Mouse (Mus musculus) liver, embryonic 11.5 days (tissue): ENCODE measurements around the gene B3gnt9. TPM values are rescaled to one million over a fixed set of nuclear protein-coding genes. Genes with fewer than 3 reads are reported as not detected.

Experiments used
- ATAC-seq: fragments of 200-750 bp; cut with Nextera tagmentation; replicated peaks from 2 replicates; pipeline ENCODE4 v1.8.0; 2017; ENCODE audit warnings: moderate number of reproducible peaks, mild to moderate bottlenecking, moderate TSS enrichment, moderate library complexity; ENCODE audit not compliant: low FRiP score
- DNase-seq: peaks from one replicate; pipeline ENCODE4 v3.0.0-alpha.2; 2017; ENCODE audit warnings: low spot score
- H3K27ac ChIP-seq: fragments of 300-500 bp; sonication (generic); 2 replicates; pipeline ENCODE4 v1.5.1; 2014; ENCODE audit warnings: mild to moderate bottlenecking, low read depth, low read length, control low read depth
- H3K27me3 ChIP-seq: fragments of 300-500 bp; sonication (generic); replicated peaks from 2 replicates; pipeline ENCODE4 v1.6.1; 2014; ENCODE audit warnings: low read length, mixed read lengths; ENCODE audit not compliant: control insufficient read depth, insufficient read depth
- H3K36me3 ChIP-seq: fragments of 300-500 bp; sonication (generic); 2 replicates; pipeline ENCODE4 v1.6.1; 2014; ENCODE audit warnings: mild to moderate bottlenecking, low read length, moderate library complexity, mixed read lengths; ENCODE audit not compliant: control insufficient read depth, insufficient read depth
- H3K4me1 ChIP-seq: fragments of 300-500 bp; sonication (generic); replicated peaks from 2 replicates; pipeline ENCODE4 v1.6.1; 2014; ENCODE audit warnings: low read length, mixed read lengths; ENCODE audit not compliant: control insufficient read depth, insufficient read depth
- H3K4me2 ChIP-seq: fragments of 300-500 bp; sonication (generic); 2 replicates; pipeline ENCODE4 v1.6.1; 2014; ENCODE audit warnings: mild to moderate bottlenecking, control low read depth, moderate library complexity
- H3K4me3 ChIP-seq: fragments of 300-500 bp; sonication (generic); 2 replicates; pipeline ENCODE4 v1.5.1; 2014; ENCODE audit warnings: low read depth, low read length, control low read depth
- H3K9ac ChIP-seq: fragments of 300-500 bp; sonication (generic); 2 replicates; pipeline ENCODE4 v1.6.1; 2014; ENCODE audit warnings: low read depth, low read length, control low read depth
- H3K9me3 ChIP-seq: fragments of 300-500 bp; sonication (generic); 2 replicates; pipeline ENCODE4 v1.6.1; 2016; ENCODE audit warnings: low read length, inconsistent platforms, mixed read lengths; ENCODE audit not compliant: control insufficient read depth
- WGBS: fragments of 180-500 bp; shearing (Covaris S2); extraction: QIAGEN DNeasy Blood & Tissue Kit; methylation state at CpG from one replicate; pipeline ENCODE4 v1.1.7; 2014; 5-methylcytosine and 5-hydroxymethylcytosine counted together
- polyA plus RNA-seq: library from polyadenylated mRNA; unstranded; fragments of >200 nt; fragmentation: Nextera tagmentation; extraction: Ambion mirVana; gene quantifications from 2 replicates; pipeline ENCODE4 v1.2.1, GENCODE M21; 2014

B3gnt9 gene
- polyA plus RNA-seq, 1 experiment from 2014 or later, result 4.2 TPM

GRCm38 (mm10) chr8:105265128-105265527 is 10.2 kb upstream of the B3gnt9 start:
- WGBS, result 13% methylated on average over 10 of the region's 10 CpGs

GRCm38 (mm10) chr8:105264024-105264982 is 9.3 kb upstream of the B3gnt9 start, which contains the start of the genes Tradd and Fbxl8:
Tradd (minus strand) TSS chr8:105264609.
Fbxl8 (plus strand) TSS chr8:105264648.
- Histone ChIP-seq H3K9ac (peak within 1 kb of the TSS; percentile 75), H3K27me3 (peaks cover 49% of the 10 kb centered on the region), H3K4me1 (peaks cover 34% of the 10 kb centered on the region), H3K9me3 (peaks cover 6% of the 10 kb centered on the region; the same call in 1 of the 2 replicates), H3K4me3 (peak within 1 kb of the TSS; percentile 64), H3K36me3 (no peaks in the 10 kb centered on the region), H3K27ac (no peak within 1 kb of the TSS), H3K4me2 (peak within 1 kb of the TSS; percentile 81)
- DNase-seq (peak; percentile 78), ATAC-seq (peak; percentile 80)
- 2% methylated on average over 54 of the region's 54 CpGs for WGBS

More at GRCm38 (mm10) chr8:105265128-105265527, 10.2 kb upstream of the B3gnt9 start:
- H3K27ac ChIP-seq, result no peak overlapping the region
- peak overlapping the region; percentile 75 for H3K9ac ChIP-seq
- DNase-seq (no peak), ATAC-seq (0 out of 2 replicates have a peak, but pooled peaks have one; percentile 24)
- peak overlapping the region; percentile 81 for H3K4me2 ChIP-seq
- no peaks in the 10 kb centered on the region for H3K36me3 ChIP-seq
- peaks cover 49% of the 10 kb centered on the region for H3K27me3 ChIP-seq
- H3K4me3 ChIP-seq, result peak overlapping the region; percentile 64
- H3K9me3 ChIP-seq, result peaks cover 6% of the 10 kb centered on the region; the same call in 1 of the 2 replicates
- peaks cover 35% of the 10 kb centered on the region for H3K4me1 ChIP-seq

DNA sequence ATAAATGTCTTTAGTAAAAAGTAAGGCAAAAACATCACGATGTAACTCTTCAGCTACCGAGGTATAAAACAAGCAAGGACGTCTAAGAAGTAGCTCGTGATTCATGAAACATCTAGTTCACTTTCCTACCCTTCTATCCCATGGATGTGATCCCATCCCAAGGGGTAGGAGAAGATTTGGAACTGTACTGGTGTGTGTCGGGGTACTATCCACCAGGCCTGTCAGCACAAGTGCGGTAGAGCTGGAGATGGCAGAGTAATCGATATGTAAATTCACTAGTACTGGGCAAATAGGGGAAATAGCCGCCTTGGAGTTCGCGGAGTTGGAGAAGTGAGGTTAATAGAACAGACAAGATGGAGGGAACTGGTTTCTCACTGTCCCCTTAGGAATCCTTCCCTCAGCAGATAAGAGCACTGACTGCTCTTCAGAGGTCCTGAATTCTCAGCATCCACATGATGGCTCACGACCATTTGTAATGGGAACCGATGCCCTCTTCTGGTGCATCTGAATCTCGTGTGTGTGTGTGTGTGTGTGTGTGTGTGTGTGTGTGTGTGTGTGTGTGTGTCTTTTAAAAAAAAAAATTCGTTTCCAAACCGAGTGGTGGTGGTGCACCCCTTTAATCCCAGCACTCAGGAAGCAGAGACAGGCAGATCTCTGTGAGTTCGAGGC is 8.4 kb upstream of the B3gnt9 start:
- H3K4me2 ChIP-seq, result peak overlapping the region; percentile 81
- no peak overlapping the region; the same call in 1 of the 2 replicates for H3K9ac ChIP-seq
- no peak for DNase-seq
- peaks cover 49% of the 10 kb centered on the region for H3K27me3 ChIP-seq
- ATAC-seq, result no peak
- no peak overlapping the region for H3K27ac ChIP-seq
- H3K4me1 ChIP-seq, result peaks cover 32% of the 10 kb centered on the region
- H3K9me3 ChIP-seq, result peaks cover 6% of the 10 kb centered on the region; the same call in 1 of the 2 replicates
- WGBS, result 43% methylated on average over 16 of the region's 16 CpGs
- H3K4me3 ChIP-seq, result peak overlapping the region; percentile 64
- no peaks in the 10 kb centered on the region for H3K36me3 ChIP-seq

DNA sequence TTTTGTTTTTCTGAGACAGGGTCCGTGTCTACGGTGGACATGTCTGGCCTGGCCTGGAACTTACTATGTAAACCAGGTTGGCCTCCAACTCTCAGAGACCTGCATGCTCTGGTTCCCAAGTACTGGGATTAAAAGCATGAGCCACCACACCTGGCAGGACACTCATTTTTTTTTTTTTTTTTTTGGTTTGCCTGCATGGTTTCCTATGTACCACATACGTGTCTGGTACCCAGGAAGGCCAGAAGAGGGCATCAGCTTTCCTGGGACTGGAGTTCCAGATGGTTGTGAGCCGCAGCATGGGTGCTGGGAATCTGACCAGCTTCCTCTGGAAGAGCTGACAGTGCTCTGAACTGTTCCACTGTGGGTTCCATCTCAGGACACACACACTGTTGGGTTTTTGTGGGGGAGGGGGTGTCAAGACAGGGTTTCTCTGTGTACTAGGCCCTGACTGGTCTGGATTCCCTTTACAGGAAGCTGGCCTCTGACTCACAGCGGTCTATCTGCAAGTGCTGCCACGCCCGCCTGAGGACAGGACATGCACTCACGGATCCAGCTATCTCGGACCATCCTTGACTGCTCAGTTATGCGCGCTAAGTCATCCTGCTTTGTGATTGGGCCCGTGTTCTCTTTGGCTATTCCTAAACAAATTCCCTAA is 6.5 kb upstream of the B3gnt9 start:
- 69% methylated on average over 12 of the region's 12 CpGs for WGBS

GRCm38 (mm10) chr8:105260371-105261099 is 5.6 kb upstream of the B3gnt9 start:
- Histone ChIP-seq H3K4me3 (no peak overlapping the region), H3K36me3 (no peaks in the 10 kb centered on the region), H3K27ac (no peak overlapping the region), H3K9me3 (no peaks in the 10 kb centered on the region), H3K4me1 (peaks cover 30% of the 10 kb centered on the region), H3K4me2 (peak overlapping the region; percentile 78), H3K9ac (no peak overlapping the region), H3K27me3 (peaks cover 30% of the 10 kb centered on the region)
- ATAC-seq (no peak), DNase-seq (no peak)
- WGBS, result 73% methylated on average over 7 of the region's 7 CpGs

More for the DNA sequence above, 6.5 kb upstream of the B3gnt9 start:
- Histone ChIP-seq H3K27me3 (peaks cover 31% of the 10 kb centered on the region), H3K9me3 (peaks cover 5% of the 10 kb centered on the region; the same call in 1 of the 2 replicates), H3K4me3 (no peak overlapping the region), H3K9ac (no peak overlapping the region), H3K27ac (no peak overlapping the region), H3K4me1 (peaks cover 27% of the 10 kb centered on the region), H3K36me3 (no peaks in the 10 kb centered on the region), H3K4me2 (no peak overlapping the region)
- ATAC-seq (no peak), DNase-seq (no peak)

GRCm38 (mm10) chr8:105259721-105260320 is 4.9 kb upstream of the B3gnt9 start:
- Histone ChIP-seq H3K4me3 (peak overlapping the region; percentile 39), H3K4me1 (peaks cover 30% of the 10 kb centered on the region), H3K9me3 (no peaks in the 10 kb centered on the region), H3K36me3 (no peaks in the 10 kb centered on the region), H3K27ac (no peak overlapping the region), H3K9ac (0 out of 2 replicates have a peak overlapping the region, but pooled peaks have one; percentile 12), H3K27me3 (peaks cover 29% of the 10 kb centered on the region), H3K4me2 (peak overlapping the region; percentile 78)
- 4% methylated on average over 30 of the region's 30 CpGs for WGBS
- DNase-seq, result peak; percentile 84
- ATAC-seq, result peak; percentile 44

DNA sequence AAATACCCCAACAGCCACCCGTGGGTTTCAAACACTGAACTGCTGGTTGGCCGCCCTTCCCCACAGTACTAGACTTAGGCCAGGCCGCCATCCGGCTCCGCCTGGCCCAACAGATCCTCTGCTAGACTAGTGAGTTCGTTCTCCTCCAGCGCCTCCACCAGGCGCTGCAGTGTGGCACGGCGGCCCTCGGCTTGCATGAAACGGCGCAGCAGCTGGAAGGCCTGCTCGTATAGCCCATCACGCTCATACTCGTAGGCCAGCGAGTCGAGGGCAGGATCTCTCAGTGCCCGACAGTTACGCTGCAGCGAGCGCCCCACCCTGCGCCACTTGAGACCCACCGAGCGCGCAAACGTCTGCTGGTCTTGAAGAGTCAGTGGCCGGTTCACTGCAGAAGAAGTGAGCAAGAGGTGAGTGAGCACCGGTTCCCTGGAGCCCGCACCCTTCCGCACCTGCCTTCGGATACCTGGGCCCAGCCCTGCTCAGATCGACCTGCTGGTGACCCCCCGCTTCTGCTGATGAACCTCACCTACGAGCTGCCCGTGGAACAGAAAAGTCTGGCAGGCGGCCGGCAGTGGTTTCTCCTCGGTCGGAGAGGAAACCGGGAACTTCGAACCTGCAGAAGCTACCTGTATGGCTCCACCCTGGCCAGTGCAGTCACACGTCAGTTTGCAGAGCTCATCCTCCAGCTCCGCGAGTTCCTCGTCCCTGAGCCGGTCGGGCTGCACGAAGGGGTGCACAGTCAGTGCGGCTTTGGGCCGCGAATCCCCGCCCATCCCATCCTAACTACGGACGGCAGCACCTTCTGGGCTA is 4.2 kb upstream of the B3gnt9 start:
- Histone ChIP-seq H3K4me2 (peak overlapping the region; percentile 78), H3K9ac (0 out of 2 replicates have a peak overlapping the region, but pooled peaks have one; percentile 12), H3K4me1 (peaks cover 30% of the 10 kb centered on the region), H3K9me3 (no peaks in the 10 kb centered on the region), H3K36me3 (no peaks in the 10 kb centered on the region), H3K4me3 (peak overlapping the region; percentile 39), H3K27me3 (peaks cover 29% of the 10 kb centered on the region), H3K27ac (no peak overlapping the region)
- WGBS, result 14% methylated on average over 55 of the region's 55 CpGs
- peak; percentile 3; the same call in 1 of the 2 replicates for ATAC-seq
- DNase-seq, result no peak
